Mouse (Mus musculus) common myeloid progenitor, adult 5-6 weeks (primary cell): Measurements from ENCODE around the gene Rasd2. TPM values are rescaled to one million over a fixed set of nuclear protein-coding genes. Genes with fewer than 3 reads are reported as not detected.

Source experiments
- ATAC-seq: replicated peaks from 2 replicates; pipeline ENCODE4 v1.8.0; 2016; ENCODE audit warnings: low read depth, mild to moderate bottlenecking, moderate TSS enrichment, inconsistent platforms; ENCODE audit not compliant: poor library complexity, severe bottlenecking
- total RNA-seq: library from RNA; stranded (forward); fragments of 200-1000, 187-1606 nt; gene quantifications from 2 replicates; pipeline ENCODE4 v1.2.3, GENCODE M21; 2017

The Rasd2 gene
- total RNA-seq = not detected in 2 replicates

DNA sequence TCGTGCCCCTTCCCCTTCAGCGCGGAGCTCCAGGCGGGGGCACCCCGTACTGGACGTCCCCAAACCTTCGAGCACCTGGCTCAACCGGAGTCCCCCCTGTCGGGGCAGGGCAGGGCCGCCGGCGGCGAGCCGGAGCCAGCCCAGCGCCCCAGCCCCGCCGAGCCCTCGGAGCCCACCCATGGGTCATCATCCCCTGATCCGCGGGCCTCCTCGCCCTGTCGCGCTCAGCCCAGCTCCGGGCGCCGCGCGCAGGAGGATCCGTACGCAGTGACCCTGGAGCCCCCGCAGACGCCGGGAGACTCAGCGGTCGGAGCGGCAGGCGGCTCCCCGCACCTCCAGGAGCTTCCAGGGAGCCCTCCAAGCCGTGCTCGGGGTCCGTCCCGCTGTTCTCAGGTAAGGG lies at the start of gene Rasd2:
TSS of gene Rasd2 (plus strand) at position 259 of the 400 bp plus-strand sequence.
- no peak for ATAC-seq

DNA sequence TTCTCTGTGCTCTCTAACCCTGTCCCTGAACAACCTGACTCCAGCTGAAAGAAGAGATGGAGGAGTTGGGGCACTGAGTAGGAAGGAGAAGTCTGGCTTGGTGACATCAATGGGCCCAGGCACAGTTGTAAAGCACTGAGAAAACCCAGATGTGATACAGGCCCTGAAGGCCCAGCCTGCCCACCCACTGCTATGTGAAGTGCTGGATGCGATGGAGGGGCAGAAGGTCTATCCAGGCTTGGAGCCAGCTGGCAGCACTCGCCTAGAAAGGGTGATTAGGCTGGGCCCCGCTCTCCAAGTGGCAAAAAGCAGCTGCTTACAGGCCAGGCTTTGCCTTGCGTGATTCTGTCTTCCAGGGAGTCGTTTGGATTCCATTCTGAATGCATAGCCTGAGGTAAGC lies 44.4 kb upstream of the Rasd2 start:
- ATAC-seq = no peak

DNA sequence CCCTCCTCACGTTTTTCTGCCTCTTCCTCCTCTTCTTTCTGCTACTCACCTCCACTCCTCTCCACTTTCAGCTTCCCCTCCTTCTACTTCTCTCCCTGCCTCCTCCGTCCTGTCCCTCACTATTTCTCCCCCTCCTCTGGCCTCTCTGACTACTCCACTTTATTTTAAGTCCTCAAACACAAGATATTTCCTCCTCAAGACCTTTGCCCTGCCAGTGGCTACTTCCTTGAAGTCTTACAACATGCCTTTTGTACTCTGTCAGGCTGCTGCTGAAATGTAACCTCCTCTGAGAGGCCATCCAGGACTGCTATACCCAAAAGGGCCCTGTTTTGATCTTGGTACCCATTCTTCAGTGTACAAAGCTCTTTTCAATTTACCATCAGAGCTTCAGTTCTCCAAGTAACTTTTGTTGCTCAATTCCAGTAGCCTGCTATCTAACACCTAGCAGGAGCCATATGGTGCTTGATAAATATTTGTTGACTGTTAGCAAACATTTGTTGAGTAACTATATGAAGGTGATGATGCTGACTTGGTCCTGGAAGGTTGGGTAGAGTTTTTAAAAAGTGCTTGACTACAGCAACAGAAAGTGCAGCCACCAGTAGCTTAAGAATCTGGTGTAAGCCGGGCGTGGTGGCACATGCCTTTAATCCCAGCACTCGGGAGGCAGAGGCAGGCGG lies 41.6 kb upstream of the Rasd2 start:
- ATAC-seq = no peak

DNA sequence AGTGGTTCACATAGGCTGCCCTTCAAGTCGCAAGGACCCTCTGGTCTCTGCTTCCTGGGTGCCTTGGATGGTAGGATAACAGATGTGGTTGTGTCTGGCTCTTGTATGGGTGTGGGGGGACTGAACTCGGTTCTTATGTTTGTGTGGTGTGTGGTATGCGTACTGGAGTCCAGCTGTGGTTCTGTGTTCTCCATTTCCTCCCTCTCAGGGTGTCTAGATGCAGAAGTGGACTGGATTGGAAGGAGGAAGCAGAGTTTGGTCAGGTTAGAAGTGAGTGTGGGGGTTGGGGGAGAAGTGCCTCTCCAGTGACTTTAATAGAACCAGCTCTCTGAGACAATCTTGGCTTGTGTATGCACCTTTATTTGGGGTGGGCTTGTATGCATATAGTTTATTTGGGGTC lies 20.7 kb upstream of the Rasd2 start:
- ATAC-seq = peak; percentile 84

DNA sequence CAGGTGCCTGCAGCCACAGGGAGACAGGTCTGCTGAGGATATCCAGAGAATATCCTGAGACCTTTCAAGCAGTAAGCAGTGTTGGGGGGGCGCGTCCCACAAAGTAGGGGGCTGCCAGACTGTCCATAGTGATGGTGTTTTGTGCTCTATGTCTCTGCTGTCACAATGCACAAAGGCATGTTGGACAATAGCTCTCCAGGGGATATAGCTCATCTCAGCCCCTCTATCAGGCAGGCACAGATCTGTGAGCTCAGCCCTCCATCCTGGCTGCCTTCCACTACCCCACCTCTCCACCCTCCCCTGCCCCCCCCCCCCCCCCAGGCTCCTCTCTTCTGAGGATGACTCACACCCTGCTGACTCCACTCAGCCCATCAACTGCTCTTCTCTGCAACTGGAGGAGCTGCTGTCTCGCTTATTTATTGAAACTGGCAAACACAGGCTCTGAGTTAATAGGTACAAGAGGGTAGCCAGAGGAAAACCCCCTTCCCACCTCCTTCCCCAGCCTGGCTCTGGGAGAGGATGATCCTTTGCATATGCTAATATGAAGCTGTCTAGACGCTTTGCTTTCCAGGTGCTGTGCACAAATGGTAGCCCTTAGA lies 19.2 kb upstream of the Rasd2 start:
- no peak for ATAC-seq

DNA sequence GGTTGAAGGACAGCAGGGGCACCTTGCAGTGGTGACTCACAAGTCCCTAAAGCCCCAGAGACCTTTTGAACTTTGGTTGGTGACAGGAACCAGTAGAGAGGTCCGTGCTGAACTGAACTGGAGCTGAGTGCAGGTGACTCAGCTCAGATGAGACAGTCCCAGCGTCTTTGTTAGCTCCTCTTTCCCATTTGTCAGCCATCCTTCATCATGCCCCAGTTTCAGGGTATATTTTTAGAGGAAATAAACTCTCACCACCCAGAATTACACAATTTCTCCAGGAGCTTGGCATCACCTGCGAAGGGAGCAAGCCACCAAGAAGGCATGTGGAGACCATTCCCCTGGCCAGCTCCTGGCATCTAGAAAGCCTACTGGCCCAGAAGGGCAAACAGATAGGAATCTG lies 16.6 kb upstream of the Rasd2 start:
- no peak for ATAC-seq

DNA sequence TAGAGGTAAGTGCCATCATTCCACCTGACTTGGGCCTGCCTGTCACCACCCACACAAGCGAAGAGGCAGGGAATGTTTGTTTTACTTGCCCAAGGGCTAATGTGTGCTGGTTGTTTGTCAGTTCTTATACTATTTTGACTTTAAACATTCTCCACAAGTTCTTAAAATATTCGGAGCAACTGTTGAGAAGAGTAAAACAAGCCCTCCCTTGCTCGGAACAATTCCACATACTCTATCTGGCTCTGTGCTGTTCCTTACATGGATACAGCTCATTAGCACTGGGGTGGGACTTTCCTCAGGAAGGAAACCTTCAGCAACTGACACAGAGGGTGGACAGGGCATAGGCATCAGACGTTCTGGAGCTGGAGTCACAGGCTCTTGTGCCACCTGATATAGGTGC lies 15.9 kb upstream of the Rasd2 start:
- no peak for ATAC-seq

DNA sequence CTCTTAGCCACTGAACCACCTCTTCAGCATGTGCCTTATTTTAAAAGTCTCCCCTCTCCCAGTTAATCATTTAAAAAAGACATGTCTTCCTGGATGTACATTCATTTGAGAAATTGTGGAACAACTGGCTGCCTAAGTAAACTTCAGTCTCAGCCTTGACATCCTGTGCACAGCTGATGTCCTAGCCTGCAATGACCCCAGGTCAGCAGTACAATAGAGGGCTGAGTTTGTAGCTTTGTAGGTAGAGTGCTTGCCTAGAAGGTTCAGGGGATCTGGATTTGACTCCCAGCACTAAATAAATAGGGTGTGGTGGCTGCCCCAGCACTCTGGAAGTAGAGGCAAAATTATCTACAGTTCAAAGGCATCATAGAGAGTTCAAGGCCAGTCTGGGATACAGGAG lies 15.4 kb upstream of the Rasd2 start:
- no peak for ATAC-seq

DNA sequence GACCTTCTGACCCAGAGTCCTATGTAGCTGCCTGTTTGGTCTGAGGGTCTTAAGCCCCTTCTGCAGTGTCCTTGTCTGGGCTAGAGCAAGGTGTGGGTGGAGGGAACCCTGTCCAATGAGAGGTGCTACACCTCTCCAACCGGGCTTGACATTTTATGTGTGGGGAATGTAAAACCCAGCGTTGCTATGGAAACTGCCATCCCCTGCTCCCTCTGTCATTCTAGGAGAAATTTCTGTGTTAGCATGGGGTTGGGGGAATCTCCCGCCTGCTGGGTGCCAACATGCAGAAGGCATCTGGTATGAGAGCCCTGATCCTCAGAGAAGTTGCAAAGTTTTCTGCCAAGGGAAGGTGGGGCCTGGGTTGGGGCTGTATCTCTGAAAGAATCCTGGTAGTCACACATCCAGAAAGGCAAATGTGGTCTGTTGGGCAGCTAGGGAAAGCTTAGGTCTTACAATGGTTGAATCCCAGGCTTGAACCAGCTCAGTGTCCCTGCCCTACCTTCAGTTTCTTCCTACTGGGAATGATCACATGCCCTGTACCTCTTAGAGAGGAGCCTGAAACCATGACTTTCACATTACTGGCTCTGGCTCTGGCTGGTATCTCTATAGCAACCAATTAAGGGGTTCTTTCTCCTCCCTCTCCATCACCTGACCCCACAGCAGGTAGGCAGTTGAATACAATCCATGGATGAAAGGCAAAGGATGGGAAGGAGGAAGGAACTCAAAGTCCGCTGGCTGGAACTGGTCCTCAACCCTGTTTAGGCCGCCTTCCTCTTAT lies 14.6 kb upstream of the Rasd2 start:
- ATAC-seq = no peak

DNA sequence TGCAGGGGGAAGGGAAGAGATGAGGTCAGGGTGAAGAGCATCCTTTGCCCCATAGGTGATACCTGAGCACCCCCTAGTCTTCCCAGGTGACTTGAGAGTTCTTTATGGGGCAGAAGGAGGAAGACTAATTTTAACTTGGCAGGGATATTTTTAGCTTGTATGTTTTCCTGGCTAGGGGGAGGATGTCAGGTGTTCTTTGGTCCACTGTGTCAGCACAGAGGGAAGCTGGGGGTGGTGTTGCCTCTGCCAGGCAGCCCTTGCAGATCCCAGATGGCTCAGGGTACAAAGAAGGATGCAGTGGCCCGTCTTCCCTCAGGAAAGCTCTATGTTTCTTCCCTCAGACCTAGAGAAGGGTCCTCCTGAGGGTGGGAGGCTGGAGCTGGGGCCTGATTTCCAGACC lies 13.8 kb upstream of the Rasd2 start:
- no peak for ATAC-seq

DNA sequence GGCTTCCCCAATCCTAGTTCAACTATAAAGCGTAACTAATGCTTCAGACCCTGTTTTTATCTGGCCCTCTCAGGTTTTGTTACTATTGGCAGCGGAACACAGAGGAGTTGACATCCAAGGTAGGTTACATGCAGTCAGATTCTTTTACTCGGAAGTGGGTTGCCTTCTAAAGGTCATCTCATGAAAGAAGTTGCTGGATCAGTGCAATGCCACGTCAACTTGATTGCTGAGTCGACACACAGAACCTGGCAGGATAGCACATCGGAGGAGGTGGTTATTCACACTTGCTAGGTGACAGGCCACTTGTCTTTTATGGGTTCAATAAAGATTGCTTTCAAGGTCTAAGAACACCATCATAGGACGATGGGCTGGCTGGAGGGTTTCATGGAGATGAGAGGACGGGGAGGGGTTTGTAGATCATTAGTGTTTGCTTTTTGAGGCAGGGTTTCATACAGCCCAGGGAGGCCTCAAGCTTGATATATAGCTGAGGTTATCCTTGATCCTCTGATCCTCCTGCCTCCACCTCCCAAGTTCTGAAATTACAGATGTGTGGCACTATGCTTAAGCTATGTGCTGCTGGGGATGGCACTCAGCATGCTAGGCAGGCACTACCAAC lies 11.6 kb upstream of the Rasd2 start:
- no peak for ATAC-seq

DNA sequence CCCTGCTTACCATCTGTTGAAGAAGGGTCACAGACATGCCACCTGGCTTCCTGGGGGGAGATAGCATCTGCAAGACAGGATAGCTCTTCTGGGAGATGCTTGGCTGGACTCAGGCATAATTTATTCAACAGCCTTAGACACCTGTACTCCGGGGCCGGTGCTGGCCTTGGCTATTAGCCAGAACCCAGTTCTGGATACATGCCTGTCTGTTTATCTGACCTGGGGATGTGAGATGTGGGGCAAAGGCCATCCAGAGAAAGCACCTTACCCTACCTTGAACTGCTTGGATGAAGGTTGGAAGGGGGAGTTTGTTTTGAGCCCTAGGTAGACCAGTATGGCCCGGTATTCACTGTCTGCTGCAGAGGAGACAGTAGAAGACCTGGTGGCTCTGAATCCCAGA lies 10.8 kb upstream of the Rasd2 start:
- no peak for ATAC-seq

DNA sequence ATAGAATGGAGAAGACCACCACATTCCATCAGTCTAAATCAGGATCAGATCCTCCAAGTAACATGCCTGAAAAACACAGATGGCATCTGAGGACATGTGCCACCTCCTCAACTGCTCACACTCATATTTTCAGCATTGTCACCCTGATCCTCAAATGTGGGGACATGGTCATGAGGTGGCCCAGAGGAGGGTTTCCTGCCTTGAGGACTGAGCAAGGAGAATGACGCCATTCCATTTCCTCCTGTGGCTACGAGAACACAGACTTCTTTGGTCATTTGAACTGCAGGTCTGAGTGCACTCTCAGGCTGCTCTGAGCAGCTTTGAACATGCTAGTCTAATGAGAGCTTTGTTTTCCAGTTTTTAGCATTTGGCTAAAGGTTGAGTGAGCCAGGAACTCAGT lies 10.3 kb upstream of the Rasd2 start:
- peak; percentile 54 for ATAC-seq

DNA sequence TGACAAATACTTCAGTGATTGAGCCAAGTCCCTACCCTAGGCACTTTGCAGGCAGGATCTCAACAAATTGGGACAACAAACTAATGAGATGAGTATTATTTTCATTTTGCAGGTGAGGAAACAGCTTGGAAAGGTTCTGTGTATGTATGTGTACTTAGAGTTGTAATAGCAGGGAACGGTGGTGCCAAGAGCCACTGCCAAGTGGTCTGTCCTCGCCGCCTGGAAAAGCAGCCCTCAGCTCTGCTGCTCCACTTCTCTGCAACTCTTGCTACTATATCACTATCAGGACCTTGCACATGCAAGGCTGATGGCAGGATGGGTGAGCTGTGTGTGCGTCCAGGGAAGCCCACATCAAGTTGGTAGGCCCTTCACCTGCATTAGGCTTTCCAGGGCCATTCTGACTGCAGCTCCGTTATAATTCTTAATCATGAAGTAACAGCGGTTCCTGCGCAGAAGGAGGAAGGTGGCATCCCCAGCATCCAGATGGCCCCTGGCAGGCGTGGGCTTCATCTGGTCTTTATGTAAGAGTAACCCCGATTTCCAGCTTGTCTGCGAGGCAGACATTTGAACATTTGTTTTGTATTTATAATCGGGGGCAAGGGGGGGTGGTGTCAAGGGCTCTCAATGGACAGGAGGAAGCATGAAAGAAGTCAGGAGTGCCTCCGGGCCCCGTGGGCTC lies 9.4 kb upstream of the Rasd2 start:
- ATAC-seq = no peak

DNA sequence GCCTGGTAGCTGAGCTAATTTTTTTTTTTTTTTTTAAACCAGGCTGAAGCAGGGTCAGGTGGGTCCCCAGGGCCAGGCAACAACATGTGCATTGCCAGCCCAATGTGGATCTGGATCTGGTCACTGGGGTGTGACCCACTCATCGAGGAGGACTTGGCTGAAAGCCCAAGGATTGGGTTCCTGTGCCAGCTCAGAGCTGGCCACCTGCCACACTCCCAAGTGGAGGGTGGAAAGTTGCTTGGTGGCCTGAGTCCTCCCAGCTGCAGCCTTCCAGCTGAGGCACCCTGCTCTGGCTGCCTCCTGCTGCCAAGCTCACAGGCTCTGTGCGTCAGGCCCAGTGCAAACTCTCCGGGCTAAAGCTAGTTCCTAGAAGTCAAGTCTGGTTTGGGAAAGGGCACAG lies 2.3 kb upstream of the Rasd2 start:
- no peak for ATAC-seq

DNA sequence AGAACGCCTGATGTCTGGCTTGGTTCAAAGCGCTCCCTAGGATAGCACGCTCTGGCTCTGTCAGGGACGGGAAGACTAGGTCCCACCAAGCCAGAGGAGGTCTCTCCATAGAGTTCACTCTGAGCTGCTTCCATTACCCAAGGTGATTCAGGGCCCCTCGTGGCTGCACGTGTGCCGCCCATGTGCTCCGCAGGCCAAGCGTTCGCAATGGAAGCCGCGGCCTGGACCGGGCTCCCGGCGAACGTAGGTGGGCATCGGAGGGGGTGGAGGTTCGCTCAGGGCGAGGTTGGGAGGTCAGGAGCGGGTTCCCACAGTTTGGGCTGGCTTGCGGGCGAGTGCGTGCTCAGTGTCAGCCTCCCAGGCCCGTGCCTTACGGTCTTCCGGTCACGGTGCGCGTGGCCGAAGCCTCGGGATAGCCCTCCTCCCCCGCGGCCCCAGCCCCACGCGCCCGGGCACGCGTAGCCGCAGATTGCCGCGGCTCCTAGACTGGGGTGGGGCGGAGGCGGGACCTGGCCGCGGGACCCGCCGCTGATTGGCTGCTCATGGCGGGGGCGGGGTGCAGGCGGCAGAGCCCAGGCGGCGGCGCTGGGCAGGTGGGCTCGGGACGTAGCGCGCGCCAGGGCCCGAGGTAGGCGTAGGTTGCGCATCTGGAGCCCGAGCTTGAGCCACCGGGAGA lies 975 bp upstream of the Rasd2 start:
- peak; percentile 80 for ATAC-seq

DNA sequence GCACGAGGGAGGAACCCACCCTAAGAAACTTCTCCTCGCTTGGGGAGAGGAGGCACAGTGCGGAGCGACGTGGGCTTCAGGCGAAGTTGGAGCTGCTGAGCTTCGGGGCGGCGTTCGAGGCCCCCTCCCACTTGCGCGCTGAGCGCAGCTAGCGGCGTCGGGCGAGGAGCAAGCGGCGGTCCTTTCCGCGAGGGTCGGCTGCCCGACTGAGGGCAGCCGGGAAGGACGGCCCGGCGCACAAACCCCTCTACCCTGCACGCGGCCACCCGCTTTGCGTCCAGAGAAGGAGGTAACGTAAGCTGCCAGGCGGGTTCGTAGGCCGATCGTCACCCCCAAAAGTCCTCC lies 465 bp upstream of the Rasd2 start:
- ATAC-seq = no peak

DNA sequence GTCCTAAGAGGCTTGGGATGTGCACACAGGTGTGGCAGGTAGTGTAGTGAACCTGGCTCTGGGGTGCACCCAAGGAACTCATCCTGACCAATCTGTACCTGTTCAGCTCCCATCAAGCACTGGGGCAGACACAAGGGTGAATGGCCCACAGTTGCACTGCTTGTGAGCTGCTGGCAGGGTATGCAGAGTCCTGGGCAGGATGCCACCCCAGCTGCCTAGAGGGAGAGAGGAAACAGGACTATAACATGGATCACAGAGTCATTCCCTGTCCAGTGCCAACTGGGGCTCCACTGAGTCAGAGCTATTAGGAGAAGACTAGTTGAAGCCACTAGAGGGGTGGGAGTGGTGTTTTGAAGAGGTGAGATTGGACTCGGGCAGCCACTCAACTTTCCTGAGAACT lies 1.3 kb downstream of the Rasd2 start:
- ATAC-seq = no peak

DNA sequence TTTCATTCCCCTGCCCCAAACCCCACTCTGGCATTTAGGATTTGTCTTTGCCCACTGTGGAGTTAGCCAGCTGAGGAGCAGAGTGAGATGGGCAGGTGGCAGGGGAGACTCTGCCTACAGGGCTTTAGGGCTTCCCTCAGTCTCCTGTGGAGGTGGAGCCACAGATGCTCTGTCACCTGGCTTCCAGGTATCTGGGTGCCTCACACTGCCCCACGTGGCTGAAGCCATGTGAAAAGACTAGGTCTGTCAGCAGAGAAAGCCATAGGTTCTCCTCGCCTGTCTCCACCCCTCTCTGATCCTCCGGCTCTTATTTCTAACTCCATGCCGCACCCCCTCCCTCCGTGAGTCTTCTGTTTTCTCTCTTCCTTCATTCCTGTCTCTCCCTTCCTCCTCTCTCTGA lies 2.2 kb downstream of the Rasd2 start:
- no peak for ATAC-seq

DNA sequence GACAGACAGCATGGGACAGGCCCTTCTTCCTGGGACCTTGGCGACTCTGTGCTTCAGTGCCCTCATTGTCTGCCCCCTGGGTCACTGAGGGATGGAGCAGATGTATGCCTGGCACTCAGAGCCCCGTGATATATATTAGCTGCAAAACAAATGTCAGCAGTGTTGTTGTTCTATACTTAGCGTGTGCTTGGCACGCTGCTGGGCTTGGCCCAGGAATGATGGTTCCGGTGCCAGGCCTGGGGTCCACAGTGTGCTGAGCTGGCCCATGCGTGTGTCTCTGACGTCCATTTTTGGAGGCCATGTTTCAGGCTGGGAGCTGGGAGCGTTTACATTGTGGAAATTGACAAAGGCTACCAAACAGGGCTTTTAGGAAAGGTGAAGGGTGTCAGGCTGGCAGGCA lies 3.1 kb downstream of the Rasd2 start:
- no peak for ATAC-seq
